Mouse (Mus musculus) olfactory bulb, adult 2 months (tissue): Measurements from ENCODE around the gene 4833423E24Rik. TPM values are rescaled to one million over a fixed set of nuclear protein-coding genes. Genes with fewer than 3 reads are reported as not detected.

Experiments
- H3K27ac ChIP-seq: fragments of 200-500 bp; 2 replicates; pipeline ENCODE4 v1.5.1; 2012; ENCODE audit warnings: low read depth, low read length; ENCODE audit not compliant: insufficient read depth
- H3K4me1 ChIP-seq: fragments of 200-500 bp; 2 replicates; pipeline ENCODE4 v1.6.1; 2012; ENCODE audit warnings: low read length; ENCODE audit not compliant: control insufficient read depth, insufficient read depth
- H3K4me3 ChIP-seq: fragments of 200-500 bp; 2 replicates; pipeline ENCODE4 v1.5.1; 2012; ENCODE audit warnings: mild to moderate bottlenecking, low read depth, low read length, moderate library complexity; ENCODE audit not compliant: insufficient read depth
- CTCF ChIP-seq: fragments of 200-500 bp; IDR thresholded peaks from 2 replicates; pipeline ENCODE4 v1.5.1; 2012; ENCODE audit warnings: low read depth, mild to moderate bottlenecking, low read length, moderate library complexity; ENCODE audit not compliant: insufficient read depth
- POLR2A ChIP-seq: fragments of 200-500 bp; IDR thresholded peaks from 2 replicates; pipeline ENCODE4 v1.6.1; 2012; ENCODE audit warnings: mild to moderate bottlenecking, low read depth, low read length, moderate library complexity; ENCODE audit not compliant: insufficient read depth
- WGBS: fragments of 180-500 bp; shearing (Covaris S2); methylation state at CpG from one replicate; pipeline ENCODE4 v1.1.7; 2018; 5-methylcytosine and 5-hydroxymethylcytosine counted together
- polyA plus RNA-seq: library from polyadenylated mRNA; stranded (reverse); fragments of >200 nt; gene quantifications from 2 replicates; pipeline ENCODE4 v1.2.4, GENCODE M21; 2012; ENCODE audit warnings: low replicate concordance; ENCODE audit not compliant: missing spikeins, insufficient read depth, insufficient read length

4833423E24Rik gene
- polyA plus RNA-seq, 1 experiment: not detected

DNA sequence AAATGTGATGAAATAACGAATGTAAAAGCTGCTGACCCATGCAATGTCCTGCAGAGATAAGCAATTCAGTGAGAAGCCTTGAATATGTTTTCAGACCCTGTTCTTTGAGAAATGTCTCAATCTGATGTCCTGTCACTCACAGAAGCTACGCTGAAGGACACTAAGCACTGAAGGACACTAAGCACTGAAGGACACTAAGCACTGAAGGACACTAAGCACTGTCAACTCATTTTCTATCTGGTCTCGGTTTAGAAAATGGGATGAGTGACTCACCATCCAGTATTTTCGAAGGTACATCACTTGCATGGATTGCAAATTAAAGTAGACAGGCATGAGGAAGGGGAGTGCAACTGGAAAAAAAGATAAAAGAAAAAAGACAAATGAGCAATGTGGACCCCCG is 28.4 kb downstream of the 4833423E24Rik start:
- WGBS: 82% methylated on average over 5 of the region's 5 CpGs

DNA sequence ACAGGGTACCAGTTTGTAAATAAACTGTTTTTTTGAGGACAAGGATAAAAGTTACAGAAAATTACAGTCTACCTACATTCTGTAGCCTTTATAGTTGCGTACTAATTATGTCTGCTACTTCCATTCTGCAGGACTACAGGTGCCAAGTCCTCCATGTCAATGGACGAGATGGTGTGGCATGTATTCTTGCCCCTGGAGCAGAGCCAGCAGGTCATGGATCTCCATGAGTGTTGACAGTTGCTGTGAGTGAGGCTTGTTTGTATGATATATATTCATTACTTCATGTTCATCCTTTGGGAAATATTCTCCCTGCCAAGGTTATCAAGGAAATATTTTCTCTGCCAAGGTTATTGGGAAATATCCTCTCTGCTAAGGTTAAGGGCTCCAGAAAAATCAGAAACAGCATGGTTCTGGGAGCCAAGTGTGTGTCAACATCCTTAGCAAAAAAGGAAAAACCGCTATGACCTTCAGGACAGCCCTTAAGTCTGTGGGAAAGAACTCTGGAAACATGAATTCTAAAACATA is 52.0 kb downstream of the 4833423E24Rik start:
- TF ChIP-seq POLR2A (no peak), CTCF (no peak)
- H3K4me3 ChIP-seq: no peak overlapping the region
- H3K27ac ChIP-seq: no peak overlapping the region
- WGBS: 72% methylated on average over 3 of the region's 3 CpGs
- no peaks in the 10 kb centered on the region for H3K4me1 ChIP-seq

More for the DNA sequence above, 28.4 kb downstream of the 4833423E24Rik start:
- Histone ChIP-seq H3K4me3 (no peak overlapping the region), H3K4me1 (no peaks in the 10 kb centered on the region), H3K27ac (no peak overlapping the region)
- TF ChIP-seq POLR2A: no peak
- TF ChIP-seq CTCF: no peak

DNA sequence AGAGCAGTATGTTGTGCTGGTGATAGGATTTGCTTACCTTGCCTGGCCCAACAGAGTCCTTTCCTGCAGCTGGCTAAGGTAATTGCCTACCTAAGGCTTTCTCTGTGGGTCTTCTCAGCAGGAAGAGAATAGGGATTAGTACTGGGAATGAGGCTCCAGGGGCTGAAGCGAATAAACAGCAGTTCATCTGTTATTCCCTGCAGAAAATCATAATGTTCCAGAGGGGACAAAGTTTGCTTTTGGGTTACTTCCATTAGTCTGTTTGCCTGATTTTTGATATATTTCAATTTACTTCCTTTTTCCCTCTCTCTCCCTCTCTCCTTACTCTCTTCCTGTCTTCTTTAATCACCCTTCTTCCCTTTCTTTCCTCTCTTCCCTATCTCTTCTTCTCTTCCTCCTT is 75.3 kb downstream of the 4833423E24Rik start, which contains the start of gene Olfr995:
TSS of gene Olfr995 (minus strand) at position 101 of the 400 bp plus-strand sequence.
- Histone ChIP-seq H3K27ac (no peak within 1 kb of the TSS), H3K4me3 (no peak within 1 kb of the TSS), H3K4me1 (no peaks in the 10 kb centered on the region)
- WGBS: 39% methylated on average over 1 of the region's 1 CpGs
- TF ChIP-seq CTCF (no peak), POLR2A (no peak)

DNA sequence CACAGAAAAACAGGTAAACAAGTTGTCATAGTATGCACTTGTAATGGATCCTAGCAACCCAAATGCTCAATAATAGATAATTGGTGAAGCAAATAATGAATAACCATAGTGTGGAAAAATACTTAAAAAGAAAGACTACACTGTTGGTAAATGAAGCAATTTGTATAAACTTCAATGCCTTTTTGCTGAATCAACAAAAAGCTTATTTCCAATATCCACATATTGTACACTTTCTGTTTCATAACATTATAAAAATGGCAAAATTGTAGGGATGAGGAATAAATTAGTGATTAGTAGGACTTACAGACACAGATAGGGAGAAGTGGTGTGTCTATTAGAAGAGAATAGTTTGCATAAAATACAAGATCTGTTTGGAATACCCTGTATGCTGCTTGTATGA is 76.3 kb downstream of the 4833423E24Rik start:
- no peak overlapping the region for H3K4me3 ChIP-seq
- no peak overlapping the region for H3K27ac ChIP-seq
- TF ChIP-seq POLR2A: no peak
- TF ChIP-seq CTCF: no peak
- H3K4me1 ChIP-seq: no peaks in the 10 kb centered on the region

DNA sequence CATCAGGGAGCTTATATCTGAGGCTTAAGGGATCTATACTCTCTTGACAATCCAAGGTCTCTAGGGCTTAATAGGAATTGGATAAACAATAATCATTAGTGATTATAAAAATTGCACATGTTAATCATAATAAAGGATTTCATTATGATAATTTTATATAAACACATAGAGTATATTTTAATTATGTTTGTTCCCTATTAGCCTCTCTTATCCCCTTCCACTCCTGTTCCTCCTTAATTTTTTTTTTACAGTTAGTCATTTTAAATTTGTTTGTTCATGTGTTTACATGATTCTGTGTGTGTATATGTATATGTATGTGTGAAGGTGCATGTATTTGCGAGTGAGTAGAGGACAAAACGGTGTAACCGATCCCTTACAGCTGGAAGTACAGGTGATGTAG is 82.5 kb downstream of the 4833423E24Rik start, which contains the start of gene Olfr994:
TSS of gene Olfr994 (minus strand) at position 101 of the 400 bp plus-strand sequence.
- Histone ChIP-seq H3K4me1 (no peaks in the 10 kb centered on the region), H3K4me3 (no peak within 1 kb of the TSS), H3K27ac (no peak within 1 kb of the TSS)
- 93% methylated on average over 3 of the region's 3 CpGs for WGBS
- TF ChIP-seq POLR2A: no peak
- no peak for TF ChIP-seq CTCF

Other genes starting within 250 kb of the 4833423E24Rik start
- gene Olfr987, start 179.7 kb downstream of the 4833423E24Rik start, polyA plus RNA-seq: not detected in 2 replicates
- not detected in 2 replicates for gene Olfr988, start 155.8 kb downstream of the 4833423E24Rik start, polyA plus RNA-seq
- not detected in 2 replicates for gene Olfr992, start 109.6 kb downstream of the 4833423E24Rik start, polyA plus RNA-seq
- gene Olfr993, start 104.1 kb downstream of the 4833423E24Rik start, polyA plus RNA-seq: not detected in 2 replicates
- gene Olfr994, start 82.6 kb downstream of the 4833423E24Rik start, polyA plus RNA-seq: not detected in 2 replicates
- not detected in 2 replicates for gene Olfr995, start 75.4 kb downstream of the 4833423E24Rik start, polyA plus RNA-seq
- not detected in 2 replicates for gene Olfr996, start 60.2 kb upstream of the 4833423E24Rik start, polyA plus RNA-seq
- not detected in 2 replicates for gene Olfr998, start 69.9 kb upstream of the 4833423E24Rik start, polyA plus RNA-seq
- gene Olfr1000, start 92.9 kb upstream of the 4833423E24Rik start, polyA plus RNA-seq: not detected in 2 replicates
- not detected in 2 replicates for gene Olfr1002, start 131.7 kb upstream of the 4833423E24Rik start, polyA plus RNA-seq
- not detected in 2 replicates for gene Olfr154, start 145.4 kb upstream of the 4833423E24Rik start, polyA plus RNA-seq
- not detected in 2 replicates for gene Olfr1006, start 159.7 kb upstream of the 4833423E24Rik start, polyA plus RNA-seq
- gene Olfr1008, start 170.4 kb upstream of the 4833423E24Rik start, polyA plus RNA-seq: not detected in 2 replicates
- gene Olfr1009, start 196.4 kb upstream of the 4833423E24Rik start, polyA plus RNA-seq: not detected in 2 replicates
- gene Olfr1012, start 243.7 kb upstream of the 4833423E24Rik start, polyA plus RNA-seq: not detected in 2 replicates
- not detected in 2 replicates for gene Olfr1013, start 248.1 kb upstream of the 4833423E24Rik start, polyA plus RNA-seq